Mouse (Mus musculus): ENCODE measurements around the gene Pcnx3. TPM values are rescaled to one million over a fixed set of nuclear protein-coding genes. Genes with fewer than 3 reads are reported as not detected.
A peak's percentile ranks its signal among the peaks of the same experiment; 100 is the strongest.

Pcnx3 gene
- polyA plus RNA-seq (2015; fragmentation: Nextera tagmentation; extraction: Ambion mirVana), result 14.8 and 15.0 TPM in 2 replicates

- H3K27ac ChIP-seq, result peak within 1 kb of the TSS; percentile 96
- peak within 1 kb of the TSS; percentile 92 for H3K4me3 ChIP-seq (replicated peaks; ENCODE audit: low read depth, low read length)
- H3K4me2 ChIP-seq (ENCODE audit: low read length), result peak within 1 kb of the TSS; percentile 100
- peak within 1 kb of the TSS; percentile 87 for H3K9ac ChIP-seq (ENCODE audit: low read depth, low read length)
- under 1% methylated on average over 69 of the region's 69 CpGs for WGBS
- H3K36me3 ChIP-seq (ENCODE audit: insufficient read depth, low read length), result peaks cover 30% of the 10 kb centered on the region
- TF ChIP-seq CTCF (IDR thresholded peaks at IDR 0.05; ENCODE audit: low read depth), result peak; percentile 40
- ATAC-seq (replicated peaks; ENCODE audit: low FRiP score, low read depth) (peak; percentile 88), DNase-seq (ENCODE audit: low spot score) (peak; percentile 100)
- peaks cover 31% of the 10 kb centered on the region for H3K4me1 ChIP-seq (replicated peaks; ENCODE audit: insufficient read depth, low read length)
- no peaks in the 10 kb centered on the region for H3K9me3 ChIP-seq (replicated peaks; ENCODE audit: low read length)
- H3K27me3 ChIP-seq (ENCODE audit: insufficient read depth, low read length), result no peaks in the 10 kb centered on the region
Measured at GRCm38 (mm10) chr19:5688200-5689087, at the start of gene Pcnx3, which contains the start of gene Map3k11. Pcnx3 (minus strand) TSS chr19:5688908. Map3k11 (plus strand) TSS chr19:5688742.

GRCm38 (mm10) chr19:5734325-5734724 lies 45.6 kb upstream of the Pcnx3 start:
- no peaks in the 10 kb centered on the region for H3K9me3 ChIP-seq (replicated peaks; ENCODE audit: low read length)
- H3K4me3 ChIP-seq (replicated peaks; ENCODE audit: low read depth, low read length), result no peak overlapping the region
- TF ChIP-seq CTCF (IDR thresholded peaks at IDR 0.05; ENCODE audit: low read depth), result no peak
- ATAC-seq (replicated peaks; ENCODE audit: low FRiP score, low read depth), result no peak
- H3K27ac ChIP-seq, result no peak overlapping the region
- WGBS, result 86% methylated on average over 9 of the region's 9 CpGs
- no peak overlapping the region for H3K9ac ChIP-seq (ENCODE audit: low read depth, low read length)
- no peak for DNase-seq (ENCODE audit: low spot score)
- no peaks in the 10 kb centered on the region for H3K27me3 ChIP-seq (ENCODE audit: insufficient read depth, low read length)
- H3K4me2 ChIP-seq (ENCODE audit: low read length), result no peak overlapping the region
- H3K36me3 ChIP-seq (ENCODE audit: insufficient read depth, low read length), result no peaks in the 10 kb centered on the region
- H3K4me1 ChIP-seq (replicated peaks; ENCODE audit: insufficient read depth, low read length), result peaks cover 14% of the 10 kb centered on the region

GRCm38 (mm10) chr19:5731264-5731978 lies 42.7 kb upstream of the Pcnx3 start:
- DNase-seq (ENCODE audit: low spot score) (peak; percentile 98), ATAC-seq (replicated peaks; ENCODE audit: low FRiP score, low read depth) (peak; percentile 87)
- H3K4me3 ChIP-seq (replicated peaks; ENCODE audit: low read depth, low read length), result peak overlapping the region; percentile 66
- peak overlapping the region; percentile 95 for H3K4me2 ChIP-seq (ENCODE audit: low read length)
- WGBS, result under 1% methylated on average over 47 of the region's 47 CpGs
- H3K27ac ChIP-seq, result no peak overlapping the region
- H3K36me3 ChIP-seq (ENCODE audit: insufficient read depth, low read length), result no peaks in the 10 kb centered on the region
- H3K4me1 ChIP-seq (replicated peaks; ENCODE audit: insufficient read depth, low read length), result peaks cover 33% of the 10 kb centered on the region
- no peaks in the 10 kb centered on the region for H3K27me3 ChIP-seq (ENCODE audit: insufficient read depth, low read length)
- no peak for TF ChIP-seq CTCF (IDR thresholded peaks at IDR 0.05; ENCODE audit: low read depth)
- peak overlapping the region; percentile 69 for H3K9ac ChIP-seq (ENCODE audit: low read depth, low read length)
- no peaks in the 10 kb centered on the region for H3K9me3 ChIP-seq (replicated peaks; ENCODE audit: low read length)

GRCm38 (mm10) chr19:5730314-5731186 lies 41.8 kb upstream of the Pcnx3 start:
- no peak for TF ChIP-seq CTCF (IDR thresholded peaks at IDR 0.05; ENCODE audit: low read depth)
- H3K36me3 ChIP-seq (ENCODE audit: insufficient read depth, low read length), result no peaks in the 10 kb centered on the region
- WGBS, result 77% methylated on average over 29 of the region's 29 CpGs
- peak overlapping the region; percentile 69; the same call in 1 of the 2 replicates for H3K9ac ChIP-seq (ENCODE audit: low read depth, low read length)
- no peak for ATAC-seq (replicated peaks; ENCODE audit: low FRiP score, low read depth)
- no peak overlapping the region for H3K27ac ChIP-seq
- H3K4me2 ChIP-seq (ENCODE audit: low read length), result peak overlapping the region; percentile 95
- no peaks in the 10 kb centered on the region for H3K9me3 ChIP-seq (replicated peaks; ENCODE audit: low read length)
- peaks cover 35% of the 10 kb centered on the region for H3K4me1 ChIP-seq (replicated peaks; ENCODE audit: insufficient read depth, low read length)
- H3K27me3 ChIP-seq (ENCODE audit: insufficient read depth, low read length), result no peaks in the 10 kb centered on the region
- H3K4me3 ChIP-seq (replicated peaks; ENCODE audit: low read depth, low read length), result peak overlapping the region; percentile 66
- no peak for DNase-seq (ENCODE audit: low spot score)

GRCm38 (mm10) chr19:5729444-5729815 lies 40.7 kb upstream of the Pcnx3 start, which contains the start of gene Fam89b:
Fam89b (minus strand) TSS chr19:5729653.
- ATAC-seq (replicated peaks; ENCODE audit: low FRiP score, low read depth) (peak; percentile 53), DNase-seq (ENCODE audit: low spot score) (peak; percentile 95)
- no peaks in the 10 kb centered on the region for H3K27me3 ChIP-seq (ENCODE audit: insufficient read depth, low read length)
- peak within 1 kb of the TSS; percentile 84 for H3K27ac ChIP-seq
- under 1% methylated on average over 34 of the region's 37 CpGs for WGBS
- H3K4me1 ChIP-seq (replicated peaks; ENCODE audit: insufficient read depth, low read length), result peaks cover 41% of the 10 kb centered on the region
- peak within 1 kb of the TSS; percentile 92 for H3K9ac ChIP-seq (ENCODE audit: low read depth, low read length)
- no peaks in the 10 kb centered on the region for H3K9me3 ChIP-seq (replicated peaks; ENCODE audit: low read length)
- no peaks in the 10 kb centered on the region for H3K36me3 ChIP-seq (ENCODE audit: insufficient read depth, low read length)
- peak within 1 kb of the TSS; percentile 70 for H3K4me2 ChIP-seq (ENCODE audit: low read length)
- TF ChIP-seq CTCF (IDR thresholded peaks at IDR 0.05; ENCODE audit: low read depth), result no peak
- peak within 1 kb of the TSS; percentile 85 for H3K4me3 ChIP-seq (replicated peaks; ENCODE audit: low read depth, low read length)

All from kidney, postnatal 0 days (tissue).